Mouse (Mus musculus) frontal cortex, adult 2 months (tissue): ENCODE results near the gene D430041D05Rik. TPM values are rescaled to one million over a fixed set of nuclear protein-coding genes. Genes with fewer than 3 reads are reported as not detected.

ENCODE experiments used
- DNase-seq, 2 experiments: peaks; one replicate each; pipeline ENCODE4 v3.0.0; 2022; ENCODE audit warnings: low spot score in 1 of 2; ENCODE audit errors: extremely low spot score in 1 of 2
- polyA plus RNA-seq: library from polyadenylated mRNA; depleted of rRNA; stranded (reverse); fragments of >200 nt; gene quantifications from 2 replicates; pipeline ENCODE4 v1.2.3, GENCODE M21; 2012

The D430041D05Rik gene
- polyA plus RNA-seq, 1 experiment = 28.6 TPM

GRCm38 (mm10) chr2:104207948-104208347 is 202.9 kb downstream of the D430041D05Rik start:
- peak; percentile 77 to 81 for DNase-seq

- peak in 1 of 2 experiments; percentile 61 for DNase-seq
Measured at GRCm38 (mm10) chr2:104205623-104206022, 205.2 kb downstream of the D430041D05Rik start.

- no peak for DNase-seq
Measured at GRCm38 (mm10) chr2:104200211-104200610, 210.6 kb downstream of the D430041D05Rik start.

GRCm38 (mm10) chr2:104198186-104198585 is 212.6 kb downstream of the D430041D05Rik start:
- DNase-seq = no peak

GRCm38 (mm10) chr2:104197281-104197680 is 213.5 kb downstream of the D430041D05Rik start:
- DNase-seq = no peak

- no peak for DNase-seq
Measured at GRCm38 (mm10) chr2:104192401-104193141, 218.2 kb downstream of the D430041D05Rik start.

GRCm38 (mm10) chr2:104191723-104192122 is 219.1 kb downstream of the D430041D05Rik start:
- no peak for DNase-seq

- no peak for DNase-seq
Measured at GRCm38 (mm10) chr2:104188859-104189258, 222.0 kb downstream of the D430041D05Rik start.

GRCm38 (mm10) chr2:104187073-104187472 is 223.7 kb downstream of the D430041D05Rik start:
- DNase-seq = no peak

GRCm38 (mm10) chr2:104185616-104186015 is 225.2 kb downstream of the D430041D05Rik start:
- DNase-seq = peak in 1 of 2 experiments; percentile 58

GRCm38 (mm10) chr2:104184296-104184695 is 226.5 kb downstream of the D430041D05Rik start:
- DNase-seq = no peak

- DNase-seq = no peak
Measured at GRCm38 (mm10) chr2:104183246-104183845, 227.5 kb downstream of the D430041D05Rik start.

GRCm38 (mm10) chr2:104179636-104180035 is 231.2 kb downstream of the D430041D05Rik start:
- DNase-seq = no peak

- DNase-seq = no peak
Measured at GRCm38 (mm10) chr2:104178251-104178650, 232.6 kb downstream of the D430041D05Rik start.

- peak; percentile 62 to 77 for DNase-seq
Measured at GRCm38 (mm10) chr2:104176979-104177704, 233.7 kb downstream of the D430041D05Rik start.

- DNase-seq = no peak
Measured at GRCm38 (mm10) chr2:104176166-104176978, 234.4 kb downstream of the D430041D05Rik start.

GRCm38 (mm10) chr2:104175476-104176165 is 235.2 kb downstream of the D430041D05Rik start:
- no peak for DNase-seq

- DNase-seq = no peak
Measured at GRCm38 (mm10) chr2:104173431-104173830, 237.4 kb downstream of the D430041D05Rik start.

GRCm38 (mm10) chr2:104172695-104173348 is 238.0 kb downstream of the D430041D05Rik start:
- no peak for DNase-seq
